Mouse (Mus musculus): Measurements from ENCODE around the gene Fam117a.
A peak's percentile ranks its signal among the peaks of the same experiment; 100 is the strongest.
"Not testable (repeated sequence)": the region's sequence is repeated elsewhere in the genome, so short reads cannot be mapped to it uniquely, and the experiment has no call there.

The Fam117a gene

DNA sequence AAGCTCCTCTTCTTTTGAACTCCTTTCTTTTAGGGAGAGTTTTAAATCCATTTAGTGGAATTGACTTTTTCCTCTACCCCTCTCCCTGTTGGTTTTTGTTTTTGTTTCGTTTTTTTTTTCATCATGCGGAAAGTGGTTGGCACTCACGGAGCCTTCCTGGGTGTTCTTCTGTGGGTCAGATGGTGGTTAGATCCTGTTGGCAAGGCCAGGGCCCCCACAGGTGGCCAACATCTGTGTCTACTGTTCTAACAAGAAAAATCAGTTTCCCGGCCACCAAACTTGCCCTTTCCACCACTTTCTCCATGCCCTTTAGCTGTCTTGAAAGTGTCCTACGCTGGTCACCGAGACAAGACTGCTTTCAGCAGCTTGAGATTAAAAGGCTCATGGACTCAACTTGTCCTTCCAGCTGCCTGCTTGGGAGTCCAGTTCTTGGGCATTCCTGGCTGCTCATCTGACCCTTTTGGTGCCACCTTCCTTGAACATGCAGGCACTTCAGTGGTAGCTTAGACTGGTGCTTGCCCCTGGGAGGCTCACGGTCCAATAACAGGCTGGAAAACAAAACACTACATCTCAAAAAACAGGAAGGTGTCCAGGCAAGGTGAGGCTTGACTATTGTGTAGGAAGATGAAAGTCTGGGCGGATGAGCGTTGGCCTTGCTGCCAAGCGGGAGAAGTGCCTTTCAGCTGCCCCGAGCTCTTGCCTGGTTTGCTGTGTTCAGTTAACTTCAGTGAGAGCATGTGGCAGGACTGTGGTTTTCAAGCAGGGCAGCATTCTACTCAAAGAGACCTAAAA, 56.1 kb downstream of the Fam117a start:
- DNase-seq (ENCODE audit: low spot score in 2 of 2) = peak in 1 of 2 experiments; percentile 39

DNA sequence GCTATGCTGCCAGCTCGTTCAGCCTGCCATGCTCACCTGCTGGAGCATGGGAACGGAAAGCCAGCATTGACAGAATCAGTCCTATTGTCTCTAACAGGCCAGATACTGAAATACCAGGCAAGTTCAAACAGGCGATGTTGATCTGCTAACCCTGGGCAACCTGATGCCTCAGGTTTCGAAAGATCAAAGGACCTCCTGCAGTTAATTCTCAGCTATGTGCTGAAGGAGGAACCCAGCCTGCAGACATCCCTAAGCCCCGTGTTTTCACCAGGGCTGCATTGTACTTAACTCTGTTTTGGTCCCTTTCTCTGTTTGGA, 56.6 kb downstream of the Fam117a start:
- no peak for DNase-seq (ENCODE audit: low spot score in 2 of 2)

- DNase-seq (ENCODE audit: low spot score in 2 of 2) = peak in 1 of 2 experiments; percentile 43
Measured at GRCm38 (mm10) chr11:95394112-95394511, 57.3 kb downstream of the Fam117a start.

- DNase-seq (ENCODE audit: low spot score in 2 of 2) = no peak
Measured at GRCm38 (mm10) chr11:95396548-95396947, 59.7 kb downstream of the Fam117a start.

GRCm38 (mm10) chr11:95397843-95398835, 61.3 kb downstream of the Fam117a start:
- peak; percentile 66 to 86 for DNase-seq (ENCODE audit: low spot score in 2 of 2)

- DNase-seq (ENCODE audit: low spot score in 2 of 2) = no peak
Measured at GRCm38 (mm10) chr11:95399520-95400020, 62.8 kb downstream of the Fam117a start.

- DNase-seq (ENCODE audit: low spot score in 2 of 2) = no peak
Measured at GRCm38 (mm10) chr11:95401568-95401967, 64.8 kb downstream of the Fam117a start.

DNA sequence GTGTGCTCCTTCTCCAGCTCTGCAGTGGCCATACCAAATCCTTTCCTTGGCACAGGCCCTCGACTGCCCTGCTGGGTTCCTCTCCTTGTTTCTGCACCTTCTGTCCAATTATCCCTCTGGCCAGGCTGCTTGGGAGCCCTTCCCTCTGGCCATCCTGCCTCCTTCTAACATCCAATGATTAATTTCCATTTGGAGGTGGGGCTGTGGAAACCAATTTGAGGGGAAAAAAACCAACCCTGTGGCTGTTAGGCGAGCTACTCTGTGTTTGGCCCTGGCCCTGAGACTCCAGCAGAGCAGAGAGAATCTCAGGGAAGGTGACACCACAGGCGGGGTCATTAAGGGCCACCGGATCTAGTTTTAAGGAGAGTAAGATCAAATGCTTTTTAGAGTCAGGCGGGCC, 65.4 kb downstream of the Fam117a start:
- peak in 1 of 2 experiments; percentile 63 for DNase-seq (ENCODE audit: low spot score in 2 of 2)

- no peak for DNase-seq (ENCODE audit: low spot score in 2 of 2)
Measured at GRCm38 (mm10) chr11:95402658-95403101, 65.9 kb downstream of the Fam117a start.

- DNase-seq (ENCODE audit: low spot score in 2 of 2) = no peak
Measured at GRCm38 (mm10) chr11:95403382-95404340, 66.8 kb downstream of the Fam117a start.

DNA sequence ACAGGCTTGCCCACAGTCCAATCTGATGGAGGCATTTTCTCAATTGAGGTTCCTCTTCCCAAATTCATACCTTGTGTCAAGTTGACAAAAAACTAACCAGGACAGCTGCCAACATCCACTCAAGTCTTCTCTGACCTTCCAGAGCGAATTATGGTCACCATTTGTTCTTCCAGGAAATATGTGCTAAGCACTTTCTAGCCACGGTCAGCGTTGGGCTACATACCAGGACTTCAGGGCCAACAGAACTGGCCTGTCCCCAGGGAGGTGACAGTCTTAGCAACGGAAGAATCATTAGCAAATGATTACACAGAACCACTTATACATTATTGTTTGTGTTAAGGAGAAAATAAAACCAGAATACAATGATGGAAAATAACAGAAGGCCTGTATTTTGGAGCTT, 69.0 kb downstream of the Fam117a start:
- DNase-seq (ENCODE audit: low spot score in 2 of 2) = no peak

DNA sequence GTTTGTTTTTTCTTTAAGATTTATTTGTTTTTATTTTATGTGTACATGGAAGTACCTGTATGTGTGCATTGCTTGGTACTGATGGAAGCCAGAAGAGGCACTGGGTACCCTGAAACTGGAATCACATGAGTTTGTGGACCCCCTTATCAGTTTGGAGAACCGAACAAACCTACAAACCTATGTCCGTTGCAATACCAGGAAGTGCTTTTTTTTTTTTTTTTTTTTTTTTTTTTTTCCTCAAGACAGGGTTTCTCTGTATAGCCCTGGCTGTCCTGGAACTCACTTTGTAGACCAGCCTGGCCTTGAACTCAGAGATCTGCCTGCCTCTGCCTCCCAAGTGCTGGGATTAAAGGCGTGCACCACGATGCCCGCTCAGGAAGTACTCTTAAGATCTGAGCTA, 69.6 kb downstream of the Fam117a start:
- DNase-seq (ENCODE audit: low spot score in 2 of 2) = not testable (repeated sequence)

- no peak for DNase-seq (ENCODE audit: low spot score in 2 of 2)
Measured at GRCm38 (mm10) chr11:95409450-95410112, 72.8 kb downstream of the Fam117a start.

DNA sequence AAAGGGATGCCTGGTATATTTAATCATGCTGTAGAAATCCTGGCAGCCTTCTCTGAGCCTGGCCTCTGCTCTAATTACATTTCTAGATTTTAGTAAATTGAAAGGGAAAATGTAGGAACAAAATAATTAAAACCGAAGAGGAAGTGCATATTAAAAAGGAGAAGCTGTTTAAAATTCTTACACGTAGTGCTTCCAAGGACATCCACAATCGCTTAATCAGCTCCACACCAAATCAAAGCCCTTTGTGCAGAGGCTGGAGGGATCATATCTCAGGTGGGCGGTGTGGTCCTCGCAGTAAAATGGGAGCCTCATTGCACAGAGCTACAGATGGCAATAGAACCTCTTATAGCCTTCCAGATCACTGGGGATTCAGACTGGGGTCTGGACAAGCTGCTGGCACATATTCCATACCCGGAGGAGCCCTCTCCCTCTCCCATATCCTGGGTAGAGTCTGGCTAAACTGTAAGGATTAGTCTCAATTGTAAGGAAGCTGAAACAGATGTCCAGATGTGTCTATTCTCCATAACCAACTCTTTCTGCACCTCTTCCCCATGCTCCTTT, 74.7 kb downstream of the Fam117a start:
- no peak for DNase-seq (ENCODE audit: low spot score in 2 of 2)

DNA sequence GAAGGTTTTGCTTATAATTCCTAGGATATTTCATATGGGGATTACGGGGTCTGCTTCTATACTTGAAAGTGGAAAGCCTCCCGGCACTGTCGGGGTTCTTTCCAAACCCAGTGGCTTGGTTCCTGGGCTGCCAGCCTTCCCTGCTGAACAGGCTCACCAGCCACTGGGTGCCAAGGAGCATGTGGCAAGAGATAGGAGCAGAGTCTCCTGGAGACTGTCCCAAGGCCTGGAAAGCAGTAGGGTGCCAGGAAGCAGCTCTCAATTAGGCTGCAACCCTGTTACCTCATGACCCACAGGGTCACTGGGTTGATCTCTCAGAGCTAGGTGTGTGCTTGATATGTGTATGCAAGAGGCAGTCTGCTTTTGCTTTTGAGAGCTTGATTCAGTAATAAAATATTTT, 75.8 kb downstream of the Fam117a start:
- no peak for DNase-seq (ENCODE audit: low spot score in 2 of 2)

DNA sequence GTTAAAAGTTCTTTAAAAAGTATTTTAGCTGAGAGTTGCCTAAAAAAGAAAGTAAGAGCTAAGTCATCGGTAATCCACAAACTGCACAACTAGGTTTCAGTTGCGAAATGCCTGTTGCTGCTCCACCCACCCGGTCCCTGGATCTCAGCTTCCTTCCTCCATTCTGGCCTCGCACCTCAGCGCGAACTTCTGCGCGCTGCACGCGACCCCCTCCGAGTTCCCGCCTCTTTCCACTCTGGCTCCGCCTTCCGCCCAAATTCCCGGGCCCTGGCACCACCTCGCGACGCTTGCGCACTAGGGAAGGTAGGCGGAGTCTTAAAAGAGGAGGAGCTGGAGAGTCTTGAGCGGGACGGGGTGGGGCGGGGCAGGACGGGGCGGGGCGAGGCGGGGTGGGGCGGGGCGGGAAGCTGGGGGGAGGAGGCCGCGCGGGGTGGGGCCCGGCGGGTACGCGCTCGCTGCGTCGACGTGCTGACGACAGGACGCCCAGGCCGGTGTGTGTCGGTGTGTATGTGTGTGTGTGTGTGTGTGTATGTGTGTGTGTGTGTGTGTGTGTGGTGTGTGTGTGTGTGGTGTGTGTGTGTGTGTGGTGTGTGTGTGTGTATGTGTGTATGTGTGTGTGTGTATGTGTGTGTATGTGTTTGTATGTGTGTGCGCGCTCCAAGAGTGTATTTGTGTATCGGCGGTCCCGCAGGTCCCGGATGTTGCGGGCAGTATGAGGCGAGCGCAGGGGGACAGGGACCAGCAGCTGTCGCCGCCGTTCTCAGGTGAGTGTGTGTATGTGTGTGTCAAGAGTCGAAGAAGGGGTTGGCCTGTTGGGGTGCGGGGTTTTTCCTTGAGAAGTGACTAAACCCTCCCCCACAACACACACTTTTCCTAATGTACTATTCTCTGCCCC, 77.1 kb downstream of the Fam117a start, which contains the start of gene Spop:
Gene Spop (plus strand): TSS at position 440 of the 895 bp plus-strand sequence.
- peak; percentile 69 to 86 for DNase-seq (ENCODE audit: low spot score in 2 of 2)

DNA sequence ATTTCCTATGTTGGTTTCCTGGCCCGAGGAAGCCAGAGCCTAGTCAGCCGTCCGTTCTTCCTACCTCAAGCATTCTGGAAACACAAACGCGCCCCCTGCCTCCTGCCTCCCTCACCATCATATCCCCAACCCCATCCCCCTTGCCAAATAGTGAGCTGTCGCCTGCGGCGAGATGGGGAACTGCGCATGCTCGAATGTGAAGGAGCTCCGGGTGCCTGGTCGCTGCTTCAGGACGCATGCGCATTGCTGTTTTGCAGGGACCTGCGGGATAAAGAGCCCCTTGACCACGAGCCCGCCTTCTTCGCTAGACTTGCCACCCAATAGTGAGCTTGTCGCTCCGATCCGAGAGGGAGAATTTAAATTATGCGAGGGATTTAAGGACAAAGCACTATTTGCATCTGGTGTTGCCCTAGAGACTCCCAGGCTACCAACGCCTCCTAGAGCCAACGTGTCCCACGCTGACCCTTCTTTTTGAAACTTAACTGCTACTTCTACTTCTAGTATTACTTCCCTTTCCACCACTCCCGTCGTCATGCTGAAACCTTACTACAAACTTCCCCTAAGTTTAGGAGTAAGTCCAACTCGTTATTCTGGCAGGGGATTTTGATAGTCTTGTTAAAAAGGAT, 77.8 kb downstream of the Fam117a start:
- DNase-seq (ENCODE audit: low spot score in 2 of 2) = peak; percentile 88 to 95

- DNase-seq (ENCODE audit: low spot score in 2 of 2) = no peak
Measured at GRCm38 (mm10) chr11:95415931-95416330, 79.1 kb downstream of the Fam117a start.

DNA sequence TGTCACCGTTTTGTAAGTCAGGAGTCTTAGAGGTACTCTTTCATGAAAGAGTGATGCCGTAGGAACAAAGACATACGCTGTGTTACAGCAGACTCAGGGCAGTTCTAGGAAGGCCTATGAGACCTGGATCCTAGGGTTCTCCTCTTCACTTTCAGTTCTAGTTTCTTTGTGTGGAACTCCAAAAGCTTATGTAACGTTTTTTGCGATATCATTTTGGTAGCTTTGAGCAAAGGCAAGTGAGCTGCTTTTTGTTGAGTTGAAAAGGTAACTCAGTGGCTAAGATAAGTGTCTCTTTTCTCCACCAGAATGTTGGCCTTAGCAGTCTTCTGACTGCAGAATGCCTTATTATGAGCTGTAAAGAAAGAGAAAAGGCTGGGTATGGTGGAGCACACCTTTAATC, 80.5 kb downstream of the Fam117a start:
- DNase-seq (ENCODE audit: low spot score in 2 of 2) = no peak
